Mouse (Mus musculus) c-Kit-positive CD71-negative TER-119-negative erythroid progenitor cells, embryonic 14.5 days (primary cell): Measurements from ENCODE around the gene Vcam1.

Experiments used
- DNase-seq: peaks from one replicate; pipeline ENCODE4 v3.0.0-alpha.2; 2013; ENCODE audit warnings: low read depth

Vcam1 gene

GRCm38 (mm10) chr3:116080939-116081676, 48.4 kb downstream of the Vcam1 start:
- no peak for DNase-seq

GRCm38 (mm10) chr3:116080166-116080788, 49.2 kb downstream of the Vcam1 start:
- no peak for DNase-seq

GRCm38 (mm10) chr3:116078490-116078889, 51.0 kb downstream of the Vcam1 start:
- no peak for DNase-seq

GRCm38 (mm10) chr3:116076739-116077138, 52.7 kb downstream of the Vcam1 start:
- no peak for DNase-seq

- no peak for DNase-seq
Observed at GRCm38 (mm10) chr3:116072584-116072983, 56.9 kb downstream of the Vcam1 start.

- no peak for DNase-seq
Observed at GRCm38 (mm10) chr3:116062141-116062540, 67.3 kb downstream of the Vcam1 start.

- no peak for DNase-seq
Observed at GRCm38 (mm10) chr3:116060320-116060719, 69.2 kb downstream of the Vcam1 start.
